Mouse (Mus musculus) embryonic facial prominence, embryonic 13.5 days (tissue): ENCODE measurements at regions not wholly inside any gene's neighbourhood (a gene's known extent, or its start where the extent isn't known, plus 50 kb on each side); places are given as distances from the start of the nearest gene placed in this dataset.

Experiments
- ATAC-seq: fragments of 200-750 bp; cut with Nextera tagmentation; 2 replicates; pipeline ENCODE4 v1.8.0; 2017; ENCODE audit warnings: low read depth; ENCODE audit not compliant: insufficient number of reproducible peaks, insufficient read depth, low FRiP score, low TSS enrichment
- H3K27ac ChIP-seq: fragments of 300-500 bp; sonication (generic); 2 replicates; pipeline ENCODE4 v1.5.1; 2015; ENCODE audit warnings: moderate library complexity, mild to moderate bottlenecking, inconsistent platforms
- H3K27me3 ChIP-seq: fragments of 300-500 bp; sonication (generic); 2 replicates; pipeline ENCODE4 v1.6.1; 2015; ENCODE audit warnings: mild to moderate bottlenecking, inconsistent platforms
- H3K36me3 ChIP-seq: fragments of 300-500 bp; sonication (generic); 2 replicates; pipeline ENCODE4 v1.6.1; 2015; ENCODE audit warnings: mild to moderate bottlenecking, inconsistent platforms
- H3K4me1 ChIP-seq: fragments of 300-500 bp; sonication (generic); 2 replicates; pipeline ENCODE4 v1.6.1; 2015; ENCODE audit warnings: inconsistent platforms
- H3K4me2 ChIP-seq: fragments of 300-500 bp; sonication (generic); 2 replicates; pipeline ENCODE4 v1.6.1; 2015; ENCODE audit warnings: moderate library complexity, mild to moderate bottlenecking, inconsistent platforms
- H3K4me3 ChIP-seq: fragments of 300-500 bp; sonication (generic); 2 replicates; pipeline ENCODE4 v1.5.1; 2015; ENCODE audit warnings: mild to moderate bottlenecking, inconsistent platforms
- H3K9ac ChIP-seq: fragments of 300-500 bp; sonication (generic); 2 replicates; pipeline ENCODE4 v1.6.1; 2015; ENCODE audit warnings: mild to moderate bottlenecking, inconsistent platforms
- H3K9me3 ChIP-seq: fragments of 300-500 bp; sonication (generic); 2 replicates; pipeline ENCODE4 v1.6.1; 2016; ENCODE audit warnings: inconsistent platforms
- WGBS: fragments of 180-500 bp; shearing (Covaris S2); methylation state at CpG from one replicate; pipeline ENCODE4 v1.1.7; 2015; ENCODE audit warnings: mixed read lengths; 5-methylcytosine and 5-hydroxymethylcytosine counted together

- H3K9me3 ChIP-seq = no peaks in the 10 kb centered on the region
- ATAC-seq = no peak
- H3K4me2 ChIP-seq = no peak overlapping the region
- H3K4me1 ChIP-seq = 0 out of 2 replicates have a peak, but pooled peaks cover 1% of the 10 kb centered on the region
- WGBS = 75% methylated on average over 6 of the region's 6 CpGs
- no peak overlapping the region for H3K4me3 ChIP-seq
- no peaks in the 10 kb centered on the region for H3K36me3 ChIP-seq
- H3K27ac ChIP-seq = no peak overlapping the region
- H3K9ac ChIP-seq = no peak overlapping the region
- H3K27me3 ChIP-seq = no peaks in the 10 kb centered on the region; the same call in 1 of the 2 replicates
Measured at GRCm38 (mm10) chr1:76642703-76643102, 872.2 kb downstream of the Epha4 start.

DNA sequence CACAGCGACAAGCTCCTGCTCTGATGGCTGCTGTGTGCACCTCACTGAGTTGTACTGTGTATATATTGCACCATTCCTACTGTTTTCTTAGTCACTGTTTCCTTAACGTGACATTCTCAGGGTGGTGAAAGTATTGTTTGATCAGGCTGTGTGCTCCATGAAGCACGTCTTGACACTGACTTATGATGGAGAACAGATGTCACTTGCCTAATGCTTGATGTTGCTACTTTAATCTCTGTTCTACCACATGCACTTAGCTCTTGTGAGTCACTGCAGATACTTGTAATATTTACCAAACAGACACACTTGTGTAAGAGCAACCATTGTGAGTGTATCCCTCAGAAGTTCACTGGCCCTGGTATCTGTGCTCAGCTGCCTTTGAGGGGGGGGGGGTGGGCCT is 870.0 kb downstream of the Epha4 start:
- 52% methylated on average over 3 of the region's 3 CpGs for WGBS
- no peaks in the 10 kb centered on the region for H3K9me3 ChIP-seq
- H3K9ac ChIP-seq = no peak overlapping the region
- no peaks in the 10 kb centered on the region for H3K36me3 ChIP-seq
- H3K4me2 ChIP-seq = no peak overlapping the region
- H3K4me1 ChIP-seq = no peaks in the 10 kb centered on the region
- no peak overlapping the region for H3K4me3 ChIP-seq
- no peak for ATAC-seq
- no peaks in the 10 kb centered on the region for H3K27me3 ChIP-seq
- H3K27ac ChIP-seq = no peak overlapping the region

GRCm38 (mm10) chr1:76654826-76655225 is 860.1 kb downstream of the Epha4 start:
- Histone ChIP-seq H3K9ac (no peak overlapping the region), H3K4me1 (no peaks in the 10 kb centered on the region), H3K27ac (no peak overlapping the region), H3K4me2 (no peak overlapping the region), H3K4me3 (no peak overlapping the region), H3K36me3 (no peaks in the 10 kb centered on the region), H3K9me3 (no peaks in the 10 kb centered on the region), H3K27me3 (no peaks in the 10 kb centered on the region)
- no peak for ATAC-seq
- 74% methylated on average over 1 of the region's 1 CpGs for WGBS

GRCm38 (mm10) chr1:76658228-76658627 is 856.7 kb downstream of the Epha4 start:
- no peak overlapping the region for H3K27ac ChIP-seq
- H3K27me3 ChIP-seq = no peaks in the 10 kb centered on the region
- no peak overlapping the region for H3K4me3 ChIP-seq
- WGBS = 86% methylated on average over 4 of the region's 4 CpGs
- no peak for ATAC-seq
- H3K4me1 ChIP-seq = no peaks in the 10 kb centered on the region
- no peak overlapping the region for H3K4me2 ChIP-seq
- H3K36me3 ChIP-seq = no peaks in the 10 kb centered on the region
- H3K9me3 ChIP-seq = no peaks in the 10 kb centered on the region
- H3K9ac ChIP-seq = no peak overlapping the region

DNA sequence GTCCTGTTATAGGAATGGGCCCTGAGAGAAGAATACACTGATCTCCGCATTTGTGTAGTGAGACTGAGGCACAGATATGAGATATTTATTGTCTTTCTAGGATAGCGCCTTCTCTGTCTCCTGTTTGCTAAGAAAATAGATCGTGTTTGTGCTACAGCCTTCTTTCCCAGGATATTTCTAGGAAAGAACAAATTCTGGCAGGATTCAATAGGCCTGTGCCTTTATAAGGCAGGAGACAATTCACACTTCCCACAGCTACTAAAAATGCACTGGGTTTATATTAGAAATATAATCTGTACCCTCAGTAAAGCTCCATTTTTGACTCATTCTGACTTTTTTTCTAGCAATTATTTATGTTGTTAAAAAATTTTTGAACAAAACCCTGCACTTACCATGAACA is 854.7 kb downstream of the Epha4 start:
- Histone ChIP-seq H3K27me3 (no peaks in the 10 kb centered on the region), H3K36me3 (no peaks in the 10 kb centered on the region), H3K27ac (no peak overlapping the region), H3K4me1 (no peaks in the 10 kb centered on the region), H3K4me2 (no peak overlapping the region), H3K9me3 (no peaks in the 10 kb centered on the region), H3K4me3 (no peak overlapping the region), H3K9ac (no peak overlapping the region)
- 94% methylated on average over 3 of the region's 3 CpGs for WGBS
- ATAC-seq = no peak

DNA sequence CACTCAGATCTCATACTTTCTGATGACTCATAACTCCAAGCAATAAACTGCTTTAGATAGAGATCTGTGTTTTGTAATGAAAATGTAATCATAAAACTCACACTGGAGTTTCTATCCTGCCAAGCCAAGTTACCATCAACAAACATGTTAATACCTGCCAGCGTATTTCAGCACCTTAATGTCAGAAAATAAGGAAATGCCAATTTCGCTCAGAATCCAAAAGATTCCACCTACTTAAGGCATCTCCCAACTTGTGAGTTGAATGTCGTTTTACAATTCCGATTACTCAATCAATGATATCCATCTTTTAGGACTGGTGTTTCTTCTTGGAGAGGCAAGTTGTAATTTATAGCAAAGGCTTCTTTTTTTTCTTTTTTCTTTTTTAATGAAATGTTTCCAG is 850.5 kb downstream of the Epha4 start:
- no peaks in the 10 kb centered on the region for H3K27me3 ChIP-seq
- WGBS = 81% methylated on average over 4 of the region's 4 CpGs
- no peak overlapping the region for H3K27ac ChIP-seq
- H3K36me3 ChIP-seq = no peaks in the 10 kb centered on the region
- no peaks in the 10 kb centered on the region for H3K9me3 ChIP-seq
- no peaks in the 10 kb centered on the region for H3K4me1 ChIP-seq
- no peak overlapping the region for H3K4me2 ChIP-seq
- ATAC-seq = no peak
- H3K9ac ChIP-seq = no peak overlapping the region
- H3K4me3 ChIP-seq = no peak overlapping the region

GRCm38 (mm10) chr1:76676836-76677235 is 838.1 kb downstream of the Epha4 start:
- H3K36me3 ChIP-seq = no peaks in the 10 kb centered on the region
- no peaks in the 10 kb centered on the region for H3K27me3 ChIP-seq
- 57% methylated on average over 6 of the region's 6 CpGs for WGBS
- ATAC-seq = no peak
- no peak overlapping the region for H3K9ac ChIP-seq
- no peaks in the 10 kb centered on the region for H3K4me1 ChIP-seq
- H3K4me3 ChIP-seq = no peak overlapping the region
- H3K27ac ChIP-seq = no peak overlapping the region
- H3K4me2 ChIP-seq = no peak overlapping the region
- no peaks in the 10 kb centered on the region for H3K9me3 ChIP-seq

GRCm38 (mm10) chr1:76705556-76705955 is 809.3 kb downstream of the Epha4 start:
- ATAC-seq = no peak
- no peaks in the 10 kb centered on the region for H3K36me3 ChIP-seq
- no peak overlapping the region for H3K9ac ChIP-seq
- H3K4me2 ChIP-seq = no peak overlapping the region
- no peak overlapping the region for H3K4me3 ChIP-seq
- H3K27ac ChIP-seq = no peak overlapping the region
- 39% methylated on average over 2 of the region's 2 CpGs for WGBS
- H3K27me3 ChIP-seq = no peaks in the 10 kb centered on the region
- no peaks in the 10 kb centered on the region for H3K9me3 ChIP-seq
- H3K4me1 ChIP-seq = no peaks in the 10 kb centered on the region

- Histone ChIP-seq H3K9me3 (no peaks in the 10 kb centered on the region), H3K36me3 (no peaks in the 10 kb centered on the region), H3K9ac (no peak overlapping the region), H3K27me3 (no peaks in the 10 kb centered on the region), H3K4me3 (no peak overlapping the region), H3K4me1 (peaks cover 10% of the 10 kb centered on the region; the same call in 1 of the 2 replicates), H3K4me2 (no peak overlapping the region), H3K27ac (no peak overlapping the region)
- WGBS = 57% methylated on average over 11 of the region's 11 CpGs
- ATAC-seq = no peak
Measured at GRCm38 (mm10) chr1:76717639-76718292, 797.1 kb downstream of the Epha4 start.

DNA sequence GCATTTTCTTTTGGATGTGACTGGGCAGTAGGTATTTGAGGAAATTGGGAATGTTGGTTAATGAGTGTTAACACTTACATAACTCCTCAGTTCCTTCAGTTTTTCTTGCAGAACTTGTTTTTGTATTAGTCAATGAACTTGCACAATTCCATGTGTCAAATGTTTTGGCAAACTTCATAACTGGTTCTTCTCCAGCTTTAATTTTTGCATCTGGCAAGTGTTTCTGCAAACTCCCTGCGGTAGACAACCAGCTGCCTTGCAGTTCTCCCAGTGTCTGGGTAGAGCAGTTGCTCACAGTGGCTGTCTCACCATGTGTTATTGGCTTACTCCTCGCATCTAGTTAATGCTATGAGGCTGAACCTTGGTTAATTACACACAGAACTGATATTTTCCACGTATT is 790.4 kb downstream of the Epha4 start:
- no peak overlapping the region for H3K4me3 ChIP-seq
- no peaks in the 10 kb centered on the region for H3K9me3 ChIP-seq
- H3K36me3 ChIP-seq = no peaks in the 10 kb centered on the region
- no peaks in the 10 kb centered on the region for H3K27me3 ChIP-seq
- no peak overlapping the region for H3K4me2 ChIP-seq
- H3K27ac ChIP-seq = no peak overlapping the region
- ATAC-seq = no peak
- H3K4me1 ChIP-seq = no peaks in the 10 kb centered on the region
- H3K9ac ChIP-seq = no peak overlapping the region
- WGBS = 59% methylated on average over 3 of the region's 3 CpGs

- no peak overlapping the region for H3K4me2 ChIP-seq
- WGBS = 39% methylated on average over 1 of the region's 1 CpGs
Measured at GRCm38 (mm10) chr1:76737003-76737402, 777.9 kb downstream of the Epha4 start.

DNA sequence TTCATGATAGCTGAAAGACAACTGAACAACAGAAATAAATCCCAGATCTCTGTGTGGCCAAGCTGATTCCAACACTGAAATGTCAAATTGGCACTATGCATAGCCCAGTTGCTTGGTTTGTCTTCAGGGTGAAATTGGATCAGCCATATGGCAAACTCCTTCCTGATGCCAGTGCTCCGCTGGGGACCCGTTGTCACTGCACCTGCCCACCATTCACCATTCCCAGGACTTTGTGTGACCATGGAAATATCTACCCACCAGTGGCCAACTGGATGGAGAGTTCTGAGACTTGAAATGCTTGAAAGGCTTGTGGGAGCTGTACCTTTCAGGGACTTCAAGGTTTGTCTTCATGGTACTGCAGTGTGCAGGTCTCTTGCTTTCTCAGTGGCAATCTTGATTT is 777.2 kb downstream of the Epha4 start:
- H3K27ac ChIP-seq = no peak overlapping the region
- no peak for ATAC-seq
- H3K4me1 ChIP-seq = no peaks in the 10 kb centered on the region
- no peaks in the 10 kb centered on the region for H3K36me3 ChIP-seq
- no peaks in the 10 kb centered on the region for H3K27me3 ChIP-seq
- H3K4me3 ChIP-seq = no peak overlapping the region
- H3K4me2 ChIP-seq = no peak overlapping the region
- WGBS = 85% methylated on average over 2 of the region's 2 CpGs
- H3K9ac ChIP-seq = no peak overlapping the region
- H3K9me3 ChIP-seq = no peaks in the 10 kb centered on the region

More at GRCm38 (mm10) chr1:76737003-76737402, 777.9 kb downstream of the Epha4 start:
- ATAC-seq = no peak
- H3K9me3 ChIP-seq = no peaks in the 10 kb centered on the region
- no peak overlapping the region for H3K27ac ChIP-seq
- no peaks in the 10 kb centered on the region for H3K36me3 ChIP-seq
- no peak overlapping the region for H3K9ac ChIP-seq
- H3K4me1 ChIP-seq = no peaks in the 10 kb centered on the region
- H3K4me3 ChIP-seq = no peak overlapping the region
- no peaks in the 10 kb centered on the region for H3K27me3 ChIP-seq
